Mouse (Mus musculus) adrenal gland, adult 8-10 months (tissue): ENCODE measurements around the gene Prtn3. TPM values are rescaled to one million over a fixed set of nuclear protein-coding genes. Genes with fewer than 3 reads are reported as not detected.

ENCODE experiments used
- DNase-seq: peaks from one replicate; pipeline ENCODE4 v3.0.0; 2022
- microRNA-seq, 2 experiments: library from miRNA; unstranded; fragments of <30 nt; microRNA quantifications; one replicate each; pipeline ENCODE4 v1.2.0; 2022
- total RNA-seq, 4 experiments: library from RNA; stranded (reverse); gene quantifications; 2 replicates each; pipeline ENCODE4 v1.2.4; 2022

Prtn3 gene
- total RNA-seq, 4 experiments from 2014 or later = 0.35 TPM; not detected in 3

GRCm38 (mm10) chr10:79928907-79929701, 54.8 kb downstream of the Prtn3 start:
- DNase-seq = no peak

GRCm38 (mm10) chr10:79929967-79930825, 55.9 kb downstream of the Prtn3 start:
- DNase-seq = no peak

- no peak for DNase-seq
These were observed 56.5 kb downstream of the Prtn3 start for GRCm38 (mm10) chr10:79930826-79931186.

- no peak for DNase-seq
These were observed 57.5 kb downstream of the Prtn3 start for GRCm38 (mm10) chr10:79931797-79932196.

- no peak for DNase-seq
These were observed 58.5 kb downstream of the Prtn3 start for GRCm38 (mm10) chr10:79932736-79933135.

Small RNAs within 50 kb of the gene (microRNA-seq; reads per million reads assigned to microRNA genes)
- gene Mir6910 = 0 reads per million in 2 experiments

Other genes with a start within 250 kb of the Prtn3 start
- 10 to 100 TPM in 1 of 4 experiments, 1 to 10 TPM in 3; 3.6 to 11.4 (median 6.0) TPM for gene Shc2, start 236.6 kb upstream of the Prtn3 start, total RNA-seq
- gene Odf3l2, start 228.7 kb upstream of the Prtn3 start, total RNA-seq = not detected
- not detected for gene Madcam1, start 209.9 kb upstream of the Prtn3 start, total RNA-seq
- 10 to 100 TPM; 37.8 to 41.6 (median 39.3) TPM for gene Tpgs1, start 205.1 kb upstream of the Prtn3 start, total RNA-seq
- gene Cdc34, start 192.3 kb upstream of the Prtn3 start, total RNA-seq = 10 to 100 TPM; 50.9 to 77.7 (median 69.2) TPM
- 1 to 10 TPM; 1.2 to 2.2 (median 1.7) TPM for gene Gzmm, start 185.5 kb upstream of the Prtn3 start, total RNA-seq
- 100 to 1,000 TPM; 578 to 598 (median 581) TPM for gene Bsg, start 170.0 kb upstream of the Prtn3 start, total RNA-seq
- gene Hcn2, start 157.8 kb upstream of the Prtn3 start, total RNA-seq = 10 to 100 TPM in 2 of 4 experiments, 1 to 10 TPM in 2; 8.1 to 10.9 (median 10.3) TPM
- 10 to 100 TPM; 58.5 to 79.0 (median 70.8) TPM for gene Polrmt, start 127.9 kb upstream of the Prtn3 start, total RNA-seq
- 1 to 10 TPM in 2 of 4 experiments, under 1 TPM in 1, not detected in 1; 0.38 to 1.2 (median 1.1) TPM for gene Fgf22, start 119.4 kb upstream of the Prtn3 start, total RNA-seq
- 10 to 100 TPM; 45.2 to 61.9 (median 50.8) TPM for gene Rnf126, start 107.5 kb upstream of the Prtn3 start, total RNA-seq
- gene Fstl3, start 97.2 kb upstream of the Prtn3 start, total RNA-seq = 10 to 100 TPM in 2 of 4 experiments, 1 to 10 TPM in 2; 8.8 to 55.0 (median 26.2) TPM
- under 1 TPM in 2 of 4 experiments, not detected in 2; 0.13 to 0.38 TPM for gene Prss57, start 83.5 kb upstream of the Prtn3 start, total RNA-seq
- 100 to 1,000 TPM in 2 of 4 experiments, 10 to 100 TPM in 2; 72.7 to 123 (median 96.1) TPM for gene Palm, start 80.9 kb upstream of the Prtn3 start, total RNA-seq
- under 1 TPM; 0.64 to 0.95 (median 0.70) TPM for gene Misp, start 53.5 kb upstream of the Prtn3 start, total RNA-seq
- 100 to 1,000 TPM; 249 to 275 (median 255) TPM for gene Ptbp1, start 20.0 kb upstream of the Prtn3 start, total RNA-seq
- 1 to 10 TPM; 1.7 to 4.3 (median 3.0) TPM for gene Plppr3, start 158 bp downstream of the Prtn3 start, total RNA-seq
- gene Elane, start 11.8 kb downstream of the Prtn3 start, total RNA-seq = not detected
- gene Cfd, start 16.4 kb downstream of the Prtn3 start, total RNA-seq = 1,000 to 10,000 TPM in 2 of 4 experiments, 100 to 1,000 TPM in 2; 123 to 1,857 (median 821) TPM
- 10 to 100 TPM; 50.9 to 60.7 (median 57.8) TPM for gene Med16, start 34.4 kb downstream of the Prtn3 start, total RNA-seq
- not detected for gene Gm26602, start 36.4 kb downstream of the Prtn3 start, total RNA-seq
- 1 to 10 TPM; 1.1 to 5.6 (median 4.0) TPM for gene Kiss1r, start 42.5 kb downstream of the Prtn3 start, total RNA-seq
- gene R3hdm4, start 46.7 kb downstream of the Prtn3 start, total RNA-seq = 100 to 1,000 TPM in 3 of 4 experiments, 10 to 100 TPM in 1; 99.4 to 132 (median 112) TPM
- 1 to 10 TPM; 5.3 to 9.8 (median 7.5) TPM for gene Arid3a, start 52.6 kb downstream of the Prtn3 start, total RNA-seq
- gene Wdr18, start 85.7 kb downstream of the Prtn3 start, total RNA-seq = 10 to 100 TPM; 31.7 to 43.0 (median 36.6) TPM
- 1 to 10 TPM in 1 of 4 experiments, under 1 TPM in 1, not detected in 2; 0.83 to 1.4 TPM for gene Grin3b, start 96.2 kb downstream of the Prtn3 start, total RNA-seq
- gene Tmem259, start 109.9 kb downstream of the Prtn3 start, total RNA-seq = 100 to 1,000 TPM; 132 to 155 (median 141) TPM
- gene Cnn2, start 114.1 kb downstream of the Prtn3 start, total RNA-seq = 10 to 100 TPM; 23.9 to 36.3 (median 30.0) TPM
- 10 to 100 TPM; 21.6 to 35.5 (median 27.8) TPM for gene Abca7, start 122.0 kb downstream of the Prtn3 start, total RNA-seq
- gene Arhgap45, start 142.2 kb downstream of the Prtn3 start, total RNA-seq = 10 to 100 TPM in 2 of 4 experiments, 1 to 10 TPM in 2; 6.4 to 10.6 (median 8.5) TPM
- 100 to 1,000 TPM in 1 of 4 experiments, 10 to 100 TPM in 3; 79.1 to 104 (median 94.4) TPM for gene Polr2e, start 165.3 kb downstream of the Prtn3 start, total RNA-seq
- gene Gpx4, start 172.7 kb downstream of the Prtn3 start, total RNA-seq = 100 to 1,000 TPM; 697 to 776 (median 769) TPM
- 10 to 100 TPM; 27.4 to 54.8 (median 45.1) TPM for gene Sbno2, start 231.1 kb downstream of the Prtn3 start, total RNA-seq
- gene Stk11, start 241.3 kb downstream of the Prtn3 start, total RNA-seq = 100 to 1,000 TPM; 127 to 146 (median 143) TPM